Mouse (Mus musculus) heart, adult 2 months (tissue): ENCODE results near the gene Zcchc3.
"Not testable (repeated sequence)": the region's sequence is repeated elsewhere in the genome, so short reads cannot be mapped to it uniquely, and the experiment has no call there.

Experiments
- CTCF ChIP-seq: fragments of 200-600 bp; IDR thresholded peaks from 2 replicates; pipeline ENCODE4 v1.8.1; 2022; ENCODE audit warnings: antibody characterized with exemption, mild to moderate bottlenecking, moderate library complexity
- EP300 ChIP-seq: fragments of 200-500 bp; IDR thresholded peaks from 2 replicates; pipeline ENCODE4 v1.6.1; 2011; ENCODE audit warnings: low read depth, low read length, control low read depth; ENCODE audit not compliant: insufficient read depth

DNA sequence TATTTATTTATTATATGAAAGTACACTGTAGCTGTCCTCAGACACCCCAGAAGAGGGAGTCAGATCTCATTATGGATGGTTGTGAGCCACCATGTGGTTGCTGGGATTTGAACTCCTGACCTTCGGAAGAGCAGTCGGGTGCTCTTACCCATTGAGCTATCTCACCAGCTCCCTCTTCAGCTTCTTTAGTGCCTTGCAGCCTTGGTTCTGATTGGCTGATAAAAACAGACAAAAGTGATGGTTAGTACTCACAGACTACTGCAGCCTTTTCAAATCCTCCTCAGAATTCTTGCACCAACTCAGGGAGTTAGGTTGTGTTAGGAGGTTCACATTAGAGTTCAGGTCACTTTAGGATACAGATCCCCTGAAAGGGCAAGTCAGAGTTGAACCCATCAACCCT lies 13.7 kb upstream of the Zcchc3 start:
- TF ChIP-seq CTCF: peak; percentile 28
- TF ChIP-seq EP300: not testable (repeated sequence)
